Mouse (Mus musculus): ENCODE results near the gene Acbd7. TPM values are rescaled to one million over a fixed set of nuclear protein-coding genes. Genes with fewer than 3 reads are reported as not detected.

Acbd7 gene
- not detected for total RNA-seq (2021)
- long read RNA-seq, experiment 1, result 0 reads
- long read RNA-seq, experiment 2, result 0 reads

DNA sequence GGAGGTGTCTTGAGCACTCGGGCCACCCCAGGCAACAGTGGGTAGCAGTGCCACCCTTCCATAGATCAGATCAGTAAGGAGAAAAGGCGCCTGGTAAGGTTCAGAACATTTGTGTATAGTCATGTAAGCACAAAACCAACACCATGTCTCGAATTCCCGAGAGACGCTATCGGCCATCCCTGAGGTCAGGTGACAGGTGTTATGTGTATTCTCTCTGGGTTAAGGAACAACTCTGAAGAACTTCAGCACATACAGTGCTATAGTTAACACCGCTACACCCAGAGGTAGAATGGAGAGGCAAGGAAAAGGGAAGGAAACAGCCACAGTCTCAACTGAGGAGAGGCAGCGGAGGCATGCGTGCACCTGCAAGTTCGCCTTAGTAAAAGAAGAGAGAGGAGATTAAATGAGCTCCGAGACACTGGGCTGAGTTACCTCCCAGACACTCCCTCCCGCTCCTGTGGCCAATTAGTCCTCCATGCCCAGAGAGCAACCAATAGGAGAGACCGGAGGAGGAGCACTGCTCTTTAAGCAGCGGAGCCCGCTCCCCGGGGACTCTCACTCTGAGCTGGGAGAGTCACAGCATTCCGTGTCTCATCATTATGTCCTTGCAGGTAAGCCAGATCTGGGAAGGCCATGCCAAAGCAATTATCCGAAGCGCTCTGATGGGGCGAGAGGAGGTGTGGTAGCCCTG, at the start of gene Acbd7:
Gene Acbd7 (plus strand): TSS at position 558 of the 691 bp plus-strand sequence.
- peak; percentile 80 to 82 for DNase-seq

- no peak for DNase-seq
These were observed 49.7 kb upstream of the Acbd7 start for GRCm38 (mm10) chr2:3286243-3286642.

GRCm38 (mm10) chr2:3289581-3289980, 46.4 kb upstream of the Acbd7 start:
- DNase-seq, result no peak

DNA sequence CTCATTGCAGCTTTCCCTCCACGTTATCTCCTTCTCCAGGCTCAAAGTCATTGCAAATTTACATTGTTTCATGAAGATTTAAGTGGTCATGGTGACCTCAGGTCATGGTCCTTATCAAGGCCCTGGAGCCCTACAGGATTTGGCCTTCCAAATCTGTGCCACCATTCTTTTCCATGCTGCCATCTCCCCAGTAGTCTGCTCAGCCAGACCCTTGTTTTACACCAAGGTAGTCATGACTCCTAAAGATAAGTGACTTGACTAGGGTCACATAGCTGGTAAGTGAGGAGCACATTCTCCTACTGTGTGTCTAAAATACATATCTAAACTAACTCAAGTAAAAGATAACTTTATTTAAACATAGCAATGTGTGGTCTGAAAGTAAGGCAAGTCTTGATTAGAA, 43.8 kb upstream of the Acbd7 start:
- no peak for DNase-seq

DNA sequence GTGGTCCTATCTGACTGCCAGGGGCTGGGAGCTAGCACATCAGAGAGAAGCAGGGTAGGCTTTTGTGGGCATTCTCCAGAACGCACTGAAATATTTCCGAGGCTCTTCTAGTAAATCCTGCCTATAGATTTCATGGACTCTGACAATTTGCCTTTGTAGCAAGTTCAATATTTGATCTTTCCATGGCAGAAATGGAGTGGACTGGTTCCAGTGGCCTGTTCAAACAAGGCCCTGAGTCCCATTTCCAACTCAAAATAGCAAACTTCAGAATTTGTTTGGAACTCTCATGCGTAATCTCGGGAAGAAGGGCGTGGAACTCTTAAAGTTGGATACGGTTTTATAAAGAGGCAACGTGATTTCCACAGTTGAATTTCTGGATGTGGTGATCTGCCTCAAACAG, 40.1 kb upstream of the Acbd7 start:
- DNase-seq, result no peak

DNA sequence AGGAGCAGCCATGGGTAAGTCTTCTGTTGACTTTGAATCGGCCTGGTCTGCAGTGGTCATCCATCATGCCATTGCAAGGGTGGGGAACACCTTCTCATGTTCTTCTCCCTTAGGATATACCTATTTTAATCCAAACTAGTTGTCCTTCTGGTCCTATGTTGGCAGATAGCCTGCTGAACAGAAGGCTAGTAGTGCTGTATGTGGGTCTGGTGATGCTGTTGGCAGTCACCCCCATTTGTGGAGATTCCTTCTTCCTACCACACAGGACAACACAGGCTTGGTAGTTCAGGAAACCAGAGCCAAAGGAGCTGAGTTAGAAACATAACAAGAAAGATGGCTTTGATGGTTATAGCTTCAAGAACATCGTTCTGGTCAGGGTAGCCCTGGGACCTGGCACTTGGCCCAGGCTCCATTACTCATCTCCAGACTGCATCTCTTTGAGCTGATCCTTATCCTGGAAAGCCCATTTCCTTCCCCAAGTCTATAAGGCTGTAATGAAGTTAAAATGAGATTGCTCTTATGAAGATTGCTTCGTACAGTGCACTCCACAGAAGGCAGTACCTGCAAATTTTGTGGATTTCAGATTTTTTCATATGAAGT, 30.4 kb upstream of the Acbd7 start:
- peak; percentile 88 to 89 for DNase-seq

DNA sequence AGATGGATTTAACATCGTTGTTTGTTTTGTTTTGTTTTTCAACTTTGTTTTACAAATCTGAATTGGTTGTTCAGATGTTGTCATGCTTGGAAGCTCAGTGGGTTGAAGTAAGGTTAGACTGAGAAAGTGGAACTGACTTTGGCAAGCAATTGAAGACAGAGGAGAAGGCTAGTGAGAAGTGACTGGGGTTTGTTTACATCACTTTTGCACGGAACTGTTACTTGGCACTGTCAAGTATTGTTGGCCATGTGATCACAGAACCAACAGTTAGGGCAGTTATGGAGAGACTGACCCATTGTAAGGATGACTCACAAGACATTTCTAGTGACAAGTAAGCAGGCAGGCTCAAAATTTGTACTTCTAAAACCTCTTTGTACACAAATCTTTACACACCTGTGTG, 12.8 kb upstream of the Acbd7 start:
- no peak for DNase-seq

GRCm38 (mm10) chr2:3324381-3325130, 11.4 kb upstream of the Acbd7 start:
- DNase-seq, result no peak

- DNase-seq, result peak in 1 of 2 experiments; percentile 10
These were observed 9.4 kb upstream of the Acbd7 start for GRCm38 (mm10) chr2:3326547-3326946.

DNA sequence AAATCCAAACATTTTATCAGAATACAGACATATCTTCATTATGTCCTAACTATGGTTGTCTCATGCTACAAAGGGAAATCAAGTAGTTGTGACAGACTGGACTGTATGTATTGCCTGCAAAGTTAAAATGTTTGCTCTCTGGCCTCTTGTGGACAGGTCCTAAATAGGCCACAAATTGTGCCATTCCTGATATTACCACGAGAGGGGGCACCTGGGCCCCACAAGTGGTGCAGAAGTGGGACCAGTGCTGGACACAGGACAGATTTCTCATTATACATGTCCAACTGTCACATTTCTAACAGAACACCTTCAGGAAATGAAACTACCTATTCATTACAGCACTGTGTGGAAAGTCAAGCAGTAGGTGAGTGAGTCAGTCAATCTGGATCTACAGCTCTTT, 8.6 kb upstream of the Acbd7 start:
- peak; percentile 74 to 83 for DNase-seq

GRCm38 (mm10) chr2:3331071-3331703, 4.8 kb upstream of the Acbd7 start:
- DNase-seq, result no peak

DNA sequence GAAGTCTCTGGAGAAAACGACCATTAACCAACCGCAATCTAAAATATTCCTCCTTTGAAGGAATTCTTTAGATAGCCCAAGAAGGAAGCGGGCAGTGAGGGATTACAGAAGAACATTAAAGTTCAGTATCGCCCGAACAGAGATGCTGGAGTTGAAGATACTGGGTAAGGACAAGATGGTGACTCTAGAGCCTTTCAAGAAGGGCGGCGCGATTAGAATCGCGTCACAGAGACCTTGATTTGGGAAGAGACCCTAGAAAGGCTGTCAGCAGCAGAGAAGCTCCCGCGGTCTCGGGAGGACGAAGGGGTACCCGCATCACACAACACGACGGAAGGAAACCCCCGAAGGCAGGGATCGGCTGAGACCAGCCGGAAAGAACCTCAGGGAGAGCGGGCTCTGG, 3.9 kb upstream of the Acbd7 start:
- DNase-seq, result no peak

DNA sequence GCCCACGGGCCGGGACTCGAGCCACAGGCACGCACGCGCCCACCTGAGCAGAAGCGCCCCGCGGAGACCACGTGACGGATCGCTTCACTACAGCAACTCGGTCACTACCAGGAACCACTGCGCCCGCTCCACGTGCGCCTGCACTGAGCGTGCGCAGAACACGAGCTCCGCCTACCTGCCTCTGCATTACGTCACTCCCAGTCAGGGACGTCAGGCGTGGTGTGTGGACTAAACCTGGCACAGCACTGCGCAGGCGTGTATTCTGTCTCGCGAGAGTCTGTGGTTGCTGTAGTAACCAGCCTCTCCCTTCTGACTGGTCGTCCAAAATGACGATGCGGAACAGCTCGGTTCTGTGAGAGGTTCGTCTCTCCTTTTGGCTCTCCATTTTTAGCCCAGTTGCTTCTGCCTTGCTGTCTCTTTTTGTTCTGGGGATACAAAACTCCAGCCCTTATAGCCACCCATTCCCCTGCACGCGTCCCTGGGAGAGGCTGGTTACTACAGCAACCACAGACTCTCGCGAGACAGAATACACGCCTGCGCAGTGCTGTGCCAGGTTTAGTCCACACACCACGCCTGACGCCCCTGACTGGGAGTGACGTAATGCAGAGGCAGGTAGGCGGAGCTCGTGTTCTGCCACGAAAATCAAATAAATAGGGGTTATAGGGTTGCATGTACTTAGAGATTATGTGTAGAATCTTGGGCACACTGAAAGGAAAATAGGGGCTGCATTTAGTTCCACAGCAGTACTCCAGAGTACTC, 3.3 kb upstream of the Acbd7 start, which contains the start of gene Rpp38:
Gene Rpp38 (minus strand): TSS at position 160 of the 759 bp plus-strand sequence.
- DNase-seq, result peak; percentile 95 to 98

DNA sequence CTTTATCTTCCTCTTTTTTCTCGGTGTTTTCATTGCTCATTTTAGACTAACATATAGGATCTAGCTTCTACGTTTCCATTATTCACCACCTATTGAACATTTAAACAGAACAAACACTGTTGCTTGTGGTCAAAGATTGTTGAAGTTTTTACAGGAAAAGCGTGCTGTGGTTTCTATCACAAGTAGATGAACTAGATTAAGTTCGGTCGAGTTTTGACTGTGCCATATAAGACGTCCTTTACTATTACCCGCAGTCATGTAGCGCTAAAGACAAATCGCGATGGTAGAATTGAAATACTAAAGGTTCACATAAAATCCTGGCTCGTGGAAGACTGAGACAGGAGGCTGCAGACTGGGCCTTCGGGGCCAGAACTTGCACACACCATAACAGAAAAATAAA, 2.2 kb upstream of the Acbd7 start:
- DNase-seq, result no peak

GRCm38 (mm10) chr2:3348422-3348821, 12.5 kb downstream of the Acbd7 start:
- no peak for DNase-seq

- peak in 1 of 2 experiments; percentile 16 for DNase-seq
These were observed 13.0 kb downstream of the Acbd7 start for GRCm38 (mm10) chr2:3348919-3349318.

DNA sequence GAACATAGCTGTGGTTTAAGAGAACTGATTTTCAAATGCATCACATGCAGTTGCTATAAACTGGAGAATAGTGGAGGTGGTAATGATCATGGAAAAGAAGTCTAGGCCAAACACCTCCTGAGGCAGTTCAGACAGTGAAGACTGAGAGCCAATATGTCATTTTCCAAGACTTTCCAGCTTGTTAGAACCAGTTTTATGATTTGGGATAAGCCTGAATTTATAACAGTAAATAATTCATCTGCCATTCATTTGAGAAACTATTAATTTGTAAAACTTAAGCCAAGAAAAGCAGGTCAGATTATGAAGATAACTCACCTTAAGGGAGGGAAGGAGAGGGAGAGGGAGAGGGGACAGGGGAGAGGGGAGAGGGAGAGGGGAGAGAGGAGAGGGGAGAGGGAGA, 17.2 kb downstream of the Acbd7 start:
- no peak for DNase-seq

DNA sequence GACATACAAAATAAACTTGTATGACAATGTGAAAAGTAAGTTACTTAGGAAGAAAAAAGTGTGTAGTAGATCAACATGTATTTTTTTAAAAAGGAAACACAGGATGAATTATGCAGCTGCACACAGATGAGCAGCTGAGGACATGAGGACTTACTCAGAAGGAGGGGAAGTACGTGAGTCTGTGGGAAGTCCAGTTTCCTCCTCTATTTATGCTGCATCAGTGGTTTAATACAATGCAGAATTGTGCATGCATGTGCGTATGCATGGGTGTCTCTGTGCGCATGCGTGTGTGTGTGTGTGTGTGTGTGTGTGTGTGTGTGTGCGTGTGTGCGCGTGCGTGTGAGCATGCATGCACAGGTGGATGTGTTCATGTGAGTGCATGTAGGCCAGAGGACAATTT, 19.8 kb downstream of the Acbd7 start:
- DNase-seq, result no peak

DNA sequence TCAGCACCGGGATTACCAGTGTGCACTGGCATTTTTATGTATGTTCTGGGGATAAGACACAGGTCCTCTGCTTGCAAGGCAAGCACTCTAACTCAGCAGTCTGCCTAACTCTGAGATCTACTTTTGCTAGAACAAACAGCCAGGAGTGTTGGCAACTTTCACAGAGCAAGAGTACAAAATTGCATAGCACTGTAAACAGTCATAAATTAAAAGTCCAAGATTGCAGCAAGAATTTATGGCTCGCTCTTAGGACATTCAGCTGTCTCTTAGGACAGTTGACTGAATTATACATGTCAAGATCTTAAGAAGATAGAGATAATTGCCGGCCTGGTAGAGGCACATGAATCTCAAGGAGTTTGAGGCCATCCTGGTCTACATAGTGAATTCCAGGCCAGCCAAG, 20.3 kb downstream of the Acbd7 start:
- no peak for DNase-seq

GRCm38 (mm10) chr2:3357887-3358286, 21.9 kb downstream of the Acbd7 start:
- no peak for DNase-seq

DNA sequence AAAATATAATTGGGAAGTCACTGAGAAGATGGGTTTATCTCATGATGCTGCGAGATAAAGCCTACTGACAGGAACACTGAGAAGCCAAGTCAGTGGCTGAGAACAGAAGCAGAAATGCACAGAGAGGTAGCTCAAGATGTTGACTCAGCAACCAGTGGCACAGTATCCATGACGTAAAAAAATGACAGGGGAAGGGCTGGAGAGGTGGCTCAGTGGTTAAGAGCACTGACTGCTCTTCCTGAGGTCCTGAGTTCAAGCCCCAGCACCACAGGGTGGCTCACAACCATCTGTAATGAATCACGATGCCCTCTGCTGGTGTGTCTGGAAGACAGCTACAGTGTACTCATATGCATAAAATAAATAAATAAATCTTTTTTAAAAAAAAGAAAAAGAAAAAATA, 25.1 kb downstream of the Acbd7 start:
- DNase-seq, result no peak

- no peak for DNase-seq
These were observed 29.2 kb downstream of the Acbd7 start for GRCm38 (mm10) chr2:3365127-3365526.
